Mouse (Mus musculus) monocyte, adult 59 days (primary cell): ENCODE data around the gene Klk1b24. TPM values are rescaled to one million over a fixed set of nuclear protein-coding genes. Genes with fewer than 3 reads are reported as not detected.

ENCODE experiments used
- total RNA-seq, 2 experiments: library from RNA; stranded (reverse); gene quantifications; one replicate each; pipeline ENCODE4 v1.2.4; 2023

The Klk1b24 gene
- not detected for total RNA-seq

GRCm38 (mm10) chr7:44187936-44188335 lies at the start of gene Klk1b24:
TSS of gene Klk1b24 (plus strand) at chr7:44188236.

DNA sequence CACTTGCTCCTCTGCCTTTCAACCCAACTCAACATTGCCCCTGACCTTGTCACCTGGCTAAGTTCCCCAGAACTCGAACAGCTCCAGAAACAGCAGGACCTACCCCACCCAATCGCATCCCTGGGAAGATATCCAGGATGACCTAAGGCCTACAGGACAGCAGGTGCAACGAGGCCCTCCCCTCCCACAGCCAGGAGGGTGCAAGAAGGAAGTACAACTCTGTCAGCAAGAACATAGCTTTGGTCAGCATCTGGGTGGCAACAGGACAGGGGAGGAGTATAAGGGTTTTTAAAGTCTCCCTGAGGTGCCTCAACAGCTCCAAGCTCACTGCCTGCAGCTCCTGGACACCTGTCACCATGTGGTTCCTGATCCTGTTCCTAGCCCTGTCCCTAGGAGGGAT lies 9.9 kb downstream of the Klk1b24 start, which contains the start of gene Klk1b3:
Gene Klk1b3 (plus strand): TSS at position 301 of the 400 bp plus-strand sequence.

GRCm38 (mm10) chr7:44207135-44207534 lies 19.1 kb downstream of the Klk1b24 start, which contains the start of gene Klk1b4:
TSS of gene Klk1b4 (plus strand) at chr7:44207435.

GRCm38 (mm10) chr7:44215645-44216044 lies 27.6 kb downstream of the Klk1b24 start, which contains the start of gene Klk1b5:
TSS of gene Klk1b5 (plus strand) at chr7:44215945.

DNA sequence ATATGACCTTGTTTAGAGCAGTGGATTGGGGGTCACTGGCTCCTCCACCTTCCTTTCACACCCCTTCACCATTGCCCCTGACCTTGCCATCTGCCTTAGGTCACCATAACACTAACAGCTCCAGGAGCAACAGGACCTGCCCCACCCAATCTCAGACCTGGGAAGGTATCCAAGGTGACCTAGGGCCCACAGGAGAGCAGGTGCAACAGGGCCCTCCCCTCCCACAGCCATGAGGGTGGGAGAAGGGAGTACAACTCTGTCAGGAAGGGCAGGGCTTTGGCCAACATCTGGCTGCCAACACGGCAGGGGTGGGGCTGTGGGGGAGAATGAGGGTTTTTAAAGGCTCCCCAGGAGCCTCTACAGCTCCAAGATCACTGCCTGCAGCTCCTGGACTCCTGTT lies 37.0 kb downstream of the Klk1b24 start, which contains the start of gene Klk1:
Gene Klk1 (plus strand): TSS at position 285 of the 400 bp plus-strand sequence.

DNA sequence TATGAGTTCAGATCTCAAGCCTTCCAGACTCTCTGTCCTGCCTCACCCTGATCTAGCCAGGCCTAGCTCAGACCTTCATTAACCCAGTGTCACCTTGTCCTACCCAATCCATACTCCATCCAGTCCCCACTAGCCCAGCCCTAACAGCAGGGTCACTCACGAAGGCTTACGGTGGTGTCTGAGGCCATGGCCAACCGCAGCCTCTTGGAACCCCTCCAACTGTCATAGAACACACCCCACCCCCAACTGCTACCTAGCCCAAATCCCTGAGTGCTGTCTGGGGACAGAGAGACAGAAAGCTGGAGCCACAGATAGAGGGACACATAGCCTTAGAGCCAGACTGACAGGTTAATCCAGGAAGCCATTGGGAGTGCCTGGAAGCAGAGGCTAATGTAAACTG lies 47.9 kb downstream of the Klk1b24 start, which contains the start of gene Gm36864:
Gene Gm36864 (plus strand): TSS at position 269 of the 400 bp plus-strand sequence.

Other genes with a start within 250 kb of the Klk1b24 start
- gene Klk1b8, start 237.6 kb upstream of the Klk1b24 start, total RNA-seq: not detected
- gene Klk1b1, start 221.5 kb upstream of the Klk1b24 start, total RNA-seq: not detected
- gene Klk1b9, start 212.2 kb upstream of the Klk1b24 start, total RNA-seq: not detected
- not detected for gene Klk1b11, start 192.4 kb upstream of the Klk1b24 start, total RNA-seq
- gene Klk1b26, start 176.1 kb upstream of the Klk1b24 start, total RNA-seq: not detected
- gene Klk1b27, start 135.9 kb upstream of the Klk1b24 start, total RNA-seq: not detected
- not detected for gene Klk1b21, start 85.9 kb upstream of the Klk1b24 start, total RNA-seq
- not detected for gene Klk1b22, start 75.6 kb upstream of the Klk1b24 start, total RNA-seq
- gene Klk1b16, start 51.5 kb upstream of the Klk1b24 start, total RNA-seq: not detected
- not detected for gene Klk1b3, start 10.0 kb downstream of the Klk1b24 start, total RNA-seq
- gene Klk1b4, start 19.2 kb downstream of the Klk1b24 start, total RNA-seq: not detected
- gene Klk1b5, start 27.7 kb downstream of the Klk1b24 start, total RNA-seq: not detected
- gene Klk1, start 37.1 kb downstream of the Klk1b24 start, total RNA-seq: under 1 TPM in 1 of 2 experiments, not detected in 1; 0.52 TPM
- gene Gm36864, start 47.9 kb downstream of the Klk1b24 start, total RNA-seq: not detected
- 1 to 10 TPM; 1.6 to 1.9 TPM for gene 1700028J19Rik, start 58.5 kb downstream of the Klk1b24 start, total RNA-seq
- gene 2410002F23Rik, start 58.5 kb downstream of the Klk1b24 start, total RNA-seq: 10 to 100 TPM; 56.9 to 61.6 TPM
- not detected for gene Acp4, start 69.1 kb downstream of the Klk1b24 start, total RNA-seq
- gene Gm15517, start 73.2 kb downstream of the Klk1b24 start, total RNA-seq: 1 to 10 TPM in 1 of 2 experiments, not detected in 1; 4.4 TPM
- under 1 TPM; 0.31 to 0.33 TPM for gene Clec11a, start 118.7 kb downstream of the Klk1b24 start, total RNA-seq
- 1 to 10 TPM; 1.1 to 1.2 TPM for gene Shank1, start 122.0 kb downstream of the Klk1b24 start, total RNA-seq
- 1 to 10 TPM in 1 of 2 experiments, under 1 TPM in 1; 0.89 to 1.4 TPM for gene Syt3, start 195.9 kb downstream of the Klk1b24 start, total RNA-seq
- 1 to 10 TPM; 1.0 to 1.2 TPM for gene 1700008O03Rik, start 197.6 kb downstream of the Klk1b24 start, total RNA-seq
- not detected for gene Lrrc4b, start 240.8 kb downstream of the Klk1b24 start, total RNA-seq